Mouse (Mus musculus) yolk sac, embryonic 10.5 days (tissue): Measurements from ENCODE around the gene Inf2.

Experiments
- DNase-seq: peaks from one replicate; pipeline ENCODE4 v3.0.0-alpha.2; 2017; ENCODE audit warnings: low spot score

Inf2 gene

GRCm38 (mm10) chr12:112570160-112570559 lies 18.4 kb upstream of the Inf2 start:
- no peak for DNase-seq

- DNase-seq = no peak
Observed at GRCm38 (mm10) chr12:112571064-112571463, 17.5 kb upstream of the Inf2 start.

DNA sequence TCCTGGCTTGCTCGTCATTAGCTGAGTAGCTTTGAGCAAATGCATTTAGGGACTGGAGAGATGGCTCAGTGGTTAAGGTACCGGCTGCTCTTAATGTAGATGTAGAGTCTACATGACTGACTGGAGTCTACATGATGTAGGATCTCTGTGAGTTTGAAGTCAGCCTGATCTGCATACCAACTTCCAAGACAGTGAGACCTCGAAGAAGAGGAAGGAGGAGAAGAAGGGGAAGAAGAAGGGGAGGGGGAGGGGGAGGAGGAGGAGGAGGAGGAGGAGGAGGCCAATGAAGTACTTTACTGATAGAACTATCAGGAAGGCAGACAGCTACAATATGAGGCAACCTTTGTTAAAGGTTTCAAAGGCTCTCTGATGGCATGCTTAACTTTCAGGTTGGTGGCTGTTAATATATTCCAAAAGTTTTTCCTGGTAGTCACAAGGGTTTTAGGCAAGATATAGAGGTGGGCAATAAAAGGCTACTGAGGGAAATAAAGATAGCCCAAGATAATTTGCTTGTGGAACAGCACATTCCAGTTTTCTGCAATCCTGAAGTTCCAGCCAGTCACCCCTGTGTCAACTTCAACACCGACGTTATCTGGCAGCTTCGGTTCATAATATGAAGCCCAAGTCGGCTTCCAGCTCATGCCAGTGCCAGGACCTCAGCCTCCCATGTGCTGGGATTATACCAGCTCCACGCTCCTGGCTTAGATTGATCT lies 13.2 kb upstream of the Inf2 start:
- DNase-seq = no peak

DNA sequence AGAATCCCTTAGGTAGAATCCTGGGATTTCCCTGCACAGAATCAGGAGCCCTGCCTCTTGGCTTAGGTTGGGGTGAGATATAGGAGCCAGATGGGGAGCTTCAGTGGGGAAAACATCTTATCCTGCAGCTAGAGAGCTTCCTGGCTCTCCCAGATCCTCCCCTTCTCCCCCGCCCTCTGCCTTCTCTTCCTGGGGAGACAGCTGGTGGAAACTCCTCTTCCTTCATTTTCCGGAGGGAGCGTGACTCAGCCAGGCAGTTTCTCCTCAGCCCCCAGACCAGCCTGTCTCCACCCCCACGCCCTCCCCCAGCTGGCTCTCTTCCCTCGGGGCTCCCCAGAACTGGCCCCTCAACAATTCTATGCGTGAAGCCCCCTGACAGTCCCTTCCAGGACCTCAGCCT lies 12.2 kb upstream of the Inf2 start:
- peak; percentile 40 for DNase-seq

- peak; percentile 22 for DNase-seq
Observed at GRCm38 (mm10) chr12:112576749-112577148, 11.8 kb upstream of the Inf2 start.

DNA sequence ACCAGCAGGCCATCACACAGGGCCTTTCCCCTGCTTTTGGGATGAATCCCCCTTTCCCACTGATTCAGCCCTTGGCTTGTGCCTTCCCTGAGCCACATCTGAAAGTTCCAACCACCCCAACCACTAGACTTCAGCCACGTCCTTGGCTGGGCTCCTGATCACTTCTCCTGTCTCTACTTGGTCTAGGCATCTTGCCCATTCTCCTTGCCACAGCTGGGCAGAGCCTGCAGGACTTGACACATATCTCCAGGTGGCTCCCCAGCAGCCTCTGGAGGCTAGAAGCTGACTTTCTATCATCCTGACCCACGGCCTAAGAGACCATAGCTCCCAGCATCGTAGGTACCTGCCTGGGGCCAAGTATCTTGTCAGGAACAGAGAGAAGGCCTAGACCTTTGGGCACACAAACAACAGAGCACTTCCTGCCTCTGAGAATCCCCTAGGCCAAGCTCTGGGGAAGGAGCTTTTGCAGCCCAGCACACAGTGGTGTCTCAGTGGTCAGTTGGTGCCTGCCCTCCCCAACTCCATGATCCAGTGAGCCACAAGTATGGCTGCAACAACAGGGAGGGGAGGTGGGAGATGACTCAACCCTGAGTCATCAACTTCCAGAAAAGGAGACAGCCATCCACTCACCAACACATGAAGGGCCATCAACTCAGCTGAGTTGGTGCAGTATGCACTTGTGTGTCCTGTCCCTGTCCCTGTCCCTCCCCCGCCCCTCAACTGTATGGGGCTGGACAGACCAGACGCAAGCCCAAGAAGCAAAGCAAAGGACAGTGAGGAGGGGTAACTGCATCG lies 10.1 kb upstream of the Inf2 start:
- no peak for DNase-seq

- DNase-seq = no peak
Observed at GRCm38 (mm10) chr12:112579430-112579829, 9.2 kb upstream of the Inf2 start.

- DNase-seq = no peak
Observed at GRCm38 (mm10) chr12:112579926-112580325, 8.7 kb upstream of the Inf2 start.

GRCm38 (mm10) chr12:112581113-112581512 lies 7.5 kb upstream of the Inf2 start:
- DNase-seq = no peak

DNA sequence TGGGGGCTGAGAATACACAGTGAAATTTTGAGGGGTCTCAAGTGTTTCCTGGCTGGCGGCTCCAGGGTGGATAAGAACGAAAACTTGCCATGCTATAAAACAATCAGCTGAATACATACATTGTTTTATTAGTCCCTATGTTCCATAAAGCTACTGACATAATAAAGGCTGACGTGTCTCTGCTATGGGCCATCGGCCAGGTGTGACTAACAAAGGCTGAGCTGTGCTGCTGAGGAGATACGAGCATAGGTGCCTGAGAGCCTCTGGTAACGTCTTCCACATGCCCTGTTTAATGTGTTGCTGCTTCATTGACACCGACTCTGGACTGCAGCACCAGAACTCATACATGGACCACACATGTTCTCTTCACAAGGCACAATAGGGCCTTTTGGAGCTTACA lies 3.6 kb upstream of the Inf2 start:
- no peak for DNase-seq

DNA sequence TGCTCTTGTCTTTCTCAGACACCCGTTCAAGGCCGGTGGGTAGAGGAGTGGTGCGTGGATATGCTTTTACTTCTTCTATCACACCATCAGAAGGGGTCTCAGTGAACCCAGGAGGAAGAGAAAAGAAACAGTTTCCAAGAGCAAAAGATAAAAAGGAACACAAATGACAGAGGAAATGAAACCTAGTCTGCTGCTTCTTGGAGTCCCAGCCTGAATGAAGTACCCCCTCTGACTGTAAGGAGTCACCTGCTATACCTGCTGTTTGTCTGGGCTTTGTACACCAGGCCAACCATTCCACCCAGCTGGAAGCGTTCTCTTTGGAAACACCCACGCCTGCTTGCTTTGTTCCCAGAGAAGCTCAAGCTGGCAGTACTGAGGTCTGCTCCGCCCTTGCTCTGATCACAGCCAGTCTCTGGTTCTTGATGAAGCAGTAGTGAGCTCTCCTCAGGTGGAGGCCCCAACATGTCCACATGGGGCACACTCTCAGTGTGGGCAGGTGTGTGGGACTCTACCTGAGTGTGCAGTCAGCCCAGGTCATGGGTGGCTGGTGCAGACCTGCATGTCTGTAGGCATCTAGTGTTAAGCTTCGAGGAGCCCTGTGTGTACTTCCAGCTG lies 2.6 kb upstream of the Inf2 start:
- DNase-seq = no peak

GRCm38 (mm10) chr12:112587125-112588124 lies 1.2 kb upstream of the Inf2 start:
- peak; percentile 73 for DNase-seq

- DNase-seq = no peak
Observed at GRCm38 (mm10) chr12:112589491-112590191, 1.1 kb downstream of the Inf2 start.

DNA sequence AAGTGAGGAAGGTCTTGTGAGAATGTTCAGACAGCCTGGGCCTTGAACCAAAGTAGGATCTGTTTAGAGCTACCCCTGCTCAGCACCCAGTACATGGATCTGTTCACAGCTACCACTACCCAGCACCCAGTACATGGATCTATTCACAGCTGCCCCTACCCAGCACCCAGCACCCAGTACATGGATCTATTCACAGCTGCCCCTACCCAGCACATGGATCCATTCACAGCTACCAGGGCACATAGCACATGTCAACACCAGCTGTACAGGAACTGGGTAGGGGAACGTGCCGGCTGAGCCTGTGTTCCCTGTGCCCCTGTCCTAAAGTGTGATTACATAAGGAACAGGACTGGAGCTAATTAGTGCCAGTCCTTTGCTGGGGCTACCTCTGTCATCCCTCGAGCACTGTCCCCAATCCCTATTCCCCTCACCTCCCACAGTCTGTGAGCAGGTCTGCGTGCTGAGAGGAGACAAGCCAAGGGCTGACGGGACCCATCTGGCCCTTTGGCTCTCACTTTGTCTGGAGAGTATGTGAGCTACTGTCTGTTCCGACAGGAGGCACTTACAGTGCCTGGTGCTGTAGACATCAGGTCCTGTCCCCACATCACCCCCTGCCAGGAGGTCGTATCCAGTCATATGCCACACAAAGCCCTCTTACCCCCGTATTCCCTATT lies 2.1 kb downstream of the Inf2 start:
- DNase-seq = no peak

GRCm38 (mm10) chr12:112591240-112591639 lies 2.7 kb downstream of the Inf2 start:
- DNase-seq = no peak

- no peak for DNase-seq
Observed at GRCm38 (mm10) chr12:112591730-112592129, 3.1 kb downstream of the Inf2 start.

- DNase-seq = no peak
Observed at GRCm38 (mm10) chr12:112592985-112593734, 4.6 kb downstream of the Inf2 start.

DNA sequence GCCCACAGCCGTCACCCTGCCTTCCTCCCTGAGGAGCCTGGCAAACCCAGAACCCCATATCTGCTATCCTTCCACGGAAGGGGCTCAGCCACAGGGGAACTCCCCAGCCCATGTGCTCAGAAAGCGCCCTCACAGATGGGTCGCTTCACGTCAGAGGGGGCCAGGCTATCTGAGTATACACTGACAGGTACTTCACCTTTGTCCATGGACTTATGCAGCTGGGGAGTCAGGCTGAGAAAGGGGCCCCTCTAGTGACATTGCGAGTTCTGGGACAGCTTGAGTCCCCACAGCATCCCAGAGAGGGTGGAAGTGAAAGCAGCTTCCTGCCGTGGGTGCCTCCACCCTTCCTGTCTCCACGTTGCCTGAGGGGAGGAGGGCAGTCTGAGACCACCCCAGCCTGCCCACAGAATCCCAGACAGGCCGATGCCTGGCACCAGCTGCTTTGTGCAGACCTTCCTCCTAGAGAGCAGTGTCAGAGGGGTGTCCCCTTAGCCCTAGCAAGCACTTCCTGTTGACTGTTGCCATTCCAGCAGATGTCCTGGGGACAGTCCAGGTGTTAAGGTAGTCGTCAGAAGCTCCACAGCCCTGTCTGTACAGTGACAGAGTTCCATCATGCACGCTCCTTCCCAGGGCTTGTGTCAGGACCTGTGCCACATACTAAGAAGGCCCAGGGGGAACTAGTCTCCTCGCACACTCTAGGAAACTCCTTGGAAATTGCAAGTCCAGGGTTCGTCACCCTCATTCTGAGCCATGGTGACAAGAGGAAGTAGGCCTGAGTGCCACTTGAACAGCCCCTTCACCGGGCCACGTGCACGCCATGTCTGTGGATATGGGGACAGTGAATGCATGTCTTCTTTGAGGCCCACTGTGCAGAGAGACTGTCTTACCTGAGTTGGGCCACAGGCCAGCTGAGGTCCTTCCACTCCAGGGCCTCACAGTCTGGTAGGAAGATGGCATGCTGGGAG lies 5.6 kb downstream of the Inf2 start:
- DNase-seq = no peak

- no peak for DNase-seq
Observed at GRCm38 (mm10) chr12:112594989-112595388, 6.4 kb downstream of the Inf2 start.
